Mouse (Mus musculus) brain, embryonic 14.5 days (tissue): ENCODE measurements around the gene Hsd11b2. TPM values are rescaled to one million over a fixed set of nuclear protein-coding genes. Genes with fewer than 3 reads are reported as not detected.
A peak's percentile ranks its signal among the peaks of the same experiment; 100 is the strongest.

Experiments used
- DNase-seq: peaks from one replicate; pipeline ENCODE4 v3.0.0-alpha.2; 2011; ENCODE audit warnings: low read depth
- CTCF ChIP-seq: fragments of 200-500 bp; IDR thresholded peaks from 2 replicates; pipeline ENCODE4 v1.5.1; 2012; ENCODE audit warnings: inconsistent platforms, mild to moderate bottlenecking, moderate library complexity, borderline replicate concordance; ENCODE audit not compliant: insufficient read depth, insufficient read length; ENCODE audit errors: extremely low read depth
- POLR2A ChIP-seq: fragments of 200-500 bp; IDR thresholded peaks from 2 replicates; pipeline ENCODE4 v1.6.1; 2012; ENCODE audit warnings: mild to moderate bottlenecking, inconsistent platforms, borderline replicate concordance; ENCODE audit not compliant: poor library complexity, insufficient read depth, insufficient read length, severe bottlenecking; ENCODE audit errors: extremely low read depth
- polyA plus RNA-seq: library from polyadenylated mRNA; depleted of rRNA; stranded (reverse); fragments of >200 nt; gene quantifications from 2 replicates; pipeline ENCODE4 v1.2.3, GENCODE M21; 2012

Gene Hsd11b2
- polyA plus RNA-seq, 1 experiment = 12.1 TPM

DNA sequence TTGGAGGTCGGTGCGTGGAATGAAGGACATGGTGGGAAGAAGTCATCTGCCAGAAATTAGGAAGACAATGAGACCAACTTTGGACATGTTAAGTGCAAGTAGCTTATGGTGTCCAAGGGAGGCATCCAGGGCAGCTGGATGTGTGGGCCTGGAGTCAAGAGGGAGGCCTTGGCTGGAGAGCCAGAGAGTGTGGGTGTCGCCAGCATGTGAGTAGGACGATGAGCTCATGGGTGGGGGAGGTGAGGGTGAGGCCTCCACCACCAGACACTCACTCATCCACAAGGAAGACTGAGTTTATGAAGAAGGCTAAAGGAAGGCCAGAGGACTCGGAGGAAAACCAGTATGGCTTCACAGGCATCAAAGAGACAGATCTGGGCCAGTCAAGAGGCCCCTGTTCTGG, 3.9 kb upstream of the Hsd11b2 start:
- TF ChIP-seq CTCF (no peak), POLR2A (no peak)
- DNase-seq = no peak

DNA sequence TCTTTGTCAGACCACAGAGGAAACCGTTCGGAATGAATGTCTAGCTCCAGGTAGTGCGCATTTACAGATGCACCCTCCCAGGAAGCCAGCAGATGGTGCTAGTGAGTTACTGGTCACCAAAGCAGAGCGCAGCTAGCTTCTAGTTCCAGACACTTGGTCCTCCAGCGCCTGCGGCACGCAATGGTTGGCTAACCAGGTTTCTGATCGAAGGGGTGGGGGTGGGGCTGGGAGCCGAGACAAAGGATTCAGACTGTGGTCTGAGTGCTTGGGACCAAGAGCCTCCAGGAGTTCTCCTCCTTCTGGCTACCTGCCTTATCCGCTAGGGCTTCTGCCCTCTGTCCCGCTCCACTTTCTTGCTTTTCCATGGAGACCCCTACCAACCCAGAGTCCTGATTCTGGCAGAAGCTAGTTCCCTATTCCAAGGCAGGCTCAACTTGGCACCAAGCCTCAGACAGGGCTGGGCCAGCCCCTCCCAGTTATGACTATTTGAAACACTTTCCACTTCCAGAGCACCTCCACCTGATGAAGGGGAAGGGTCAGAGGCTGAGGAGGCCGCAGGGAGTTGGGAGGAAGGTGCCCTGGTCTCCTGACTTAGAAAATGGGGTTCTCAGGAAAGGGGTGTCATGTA, 2.4 kb upstream of the Hsd11b2 start:
- DNase-seq = peak; percentile 87
- TF ChIP-seq CTCF (peak; percentile 87), POLR2A (no peak)

DNA sequence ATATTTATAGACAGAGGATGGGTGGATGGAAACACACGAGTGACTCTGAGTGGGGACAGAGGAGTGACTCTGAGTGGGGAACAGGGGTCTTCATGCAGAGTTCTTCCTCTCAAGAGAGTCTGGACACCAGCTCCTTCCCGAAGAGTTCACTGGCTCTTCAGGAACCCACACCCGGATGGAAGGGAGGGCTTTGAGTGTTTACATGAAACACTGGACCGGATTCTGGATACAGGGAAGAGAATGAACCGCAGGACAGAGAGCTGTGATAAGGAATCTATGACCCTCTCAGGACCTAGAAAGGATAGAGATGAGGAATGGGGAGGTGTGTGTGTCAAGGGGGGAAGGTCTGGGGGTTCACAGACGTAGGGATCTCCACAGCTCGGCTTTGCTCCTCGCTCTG, 1.2 kb upstream of the Hsd11b2 start:
- no peak for DNase-seq
- TF ChIP-seq CTCF = no peak
- no peak for TF ChIP-seq POLR2A

DNA sequence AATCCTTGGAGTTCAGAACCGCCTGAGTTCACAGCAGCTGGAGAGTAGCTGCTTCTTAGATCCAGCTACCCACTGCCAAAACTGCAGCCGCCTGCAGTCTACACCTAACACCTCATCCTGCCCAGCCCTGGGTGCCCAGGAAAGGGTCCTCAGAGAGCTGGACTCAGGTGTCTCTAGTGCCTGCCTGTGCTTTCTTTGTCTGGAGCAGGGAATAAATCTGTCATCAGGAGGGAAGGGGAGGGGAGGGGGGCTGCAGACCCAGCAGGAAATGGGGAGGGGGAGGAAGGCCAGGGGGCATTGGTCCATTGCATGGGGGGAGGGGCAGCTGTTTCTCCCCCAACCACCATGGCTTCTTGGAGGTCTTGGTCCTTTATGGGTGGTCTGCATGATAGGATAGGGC, 1.0 kb downstream of the Hsd11b2 start:
- DNase-seq = no peak
- TF ChIP-seq CTCF = no peak
- TF ChIP-seq POLR2A = no peak

DNA sequence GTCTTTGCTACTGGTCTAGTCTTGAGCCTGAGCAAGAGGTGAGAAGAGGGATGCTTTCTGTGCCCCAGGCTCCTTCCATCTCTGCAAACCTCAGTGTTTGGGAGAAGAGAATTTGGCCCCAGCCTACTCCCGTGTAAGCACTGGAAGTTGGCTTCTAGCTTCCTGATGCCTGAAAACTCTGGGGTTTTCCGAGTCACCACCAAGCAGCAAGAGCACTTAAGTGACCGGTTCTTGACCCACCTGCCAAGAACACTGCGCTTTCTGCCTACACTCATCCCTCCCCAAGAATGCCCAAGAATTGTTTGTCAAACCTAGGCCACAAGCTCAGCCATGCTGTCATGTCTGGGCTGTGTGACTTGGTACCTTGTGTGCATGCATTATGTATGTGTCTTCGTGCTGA, 2.0 kb downstream of the Hsd11b2 start:
- TF ChIP-seq POLR2A = no peak
- DNase-seq = no peak

GRCm38 (mm10) chr8:105521061-105521460, 2.5 kb downstream of the Hsd11b2 start:
- DNase-seq = peak; percentile 68
- TF ChIP-seq CTCF = no peak
- no peak for TF ChIP-seq POLR2A

GRCm38 (mm10) chr8:105521995-105522769, 3.6 kb downstream of the Hsd11b2 start:
- TF ChIP-seq POLR2A (no peak), CTCF (no peak)
- DNase-seq = no peak

DNA sequence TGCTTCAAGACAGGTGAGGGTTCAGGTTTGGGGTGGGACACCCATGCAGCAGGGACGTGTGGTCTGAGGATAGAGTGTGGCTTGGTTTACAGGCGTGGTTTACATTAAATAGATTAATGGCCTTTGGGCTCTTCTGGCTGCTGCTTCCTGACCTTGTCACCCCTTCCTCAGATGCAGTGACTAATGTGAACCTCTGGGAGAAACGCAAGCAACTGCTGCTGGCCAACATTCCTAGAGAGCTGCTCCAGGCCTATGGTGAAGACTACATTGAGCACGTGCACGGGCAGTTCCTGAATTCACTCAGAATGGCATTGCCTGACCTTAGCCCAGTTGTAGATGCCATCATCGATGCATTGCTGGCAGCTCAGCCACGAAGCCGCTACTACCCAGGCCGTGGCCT, 4.3 kb downstream of the Hsd11b2 start:
- TF ChIP-seq POLR2A (no peak), CTCF (no peak)
- DNase-seq = no peak

DNA sequence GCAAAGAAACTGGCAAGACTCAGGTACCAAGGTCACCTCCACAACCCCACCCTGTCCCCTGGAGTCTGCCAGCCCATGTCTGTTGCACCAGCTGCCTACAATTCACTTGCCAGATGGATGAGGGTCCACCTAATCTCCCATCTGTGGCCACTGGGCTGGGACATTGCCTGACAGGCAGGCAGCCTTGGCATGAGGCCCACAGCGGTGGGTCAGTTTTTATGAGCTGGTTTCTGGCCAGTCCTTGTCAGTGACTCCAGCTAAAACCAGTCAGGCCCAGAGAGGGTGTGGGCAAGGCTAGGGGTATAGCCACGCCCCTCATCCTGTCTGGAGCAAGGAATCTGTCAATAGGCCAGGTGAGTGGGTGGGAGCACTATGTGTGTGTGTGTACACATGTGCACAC, 8.6 kb downstream of the Hsd11b2 start:
- peak; percentile 19 for DNase-seq
- TF ChIP-seq POLR2A (no peak), CTCF (no peak)

GRCm38 (mm10) chr8:105528206-105528605, 9.7 kb downstream of the Hsd11b2 start:
- no peak for DNase-seq
- no peak for TF ChIP-seq CTCF
- no peak for TF ChIP-seq POLR2A

- no peak for DNase-seq
- TF ChIP-seq CTCF (no peak), POLR2A (no peak)
These were observed 10.7 kb downstream of the Hsd11b2 start for GRCm38 (mm10) chr8:105529271-105529670.

DNA sequence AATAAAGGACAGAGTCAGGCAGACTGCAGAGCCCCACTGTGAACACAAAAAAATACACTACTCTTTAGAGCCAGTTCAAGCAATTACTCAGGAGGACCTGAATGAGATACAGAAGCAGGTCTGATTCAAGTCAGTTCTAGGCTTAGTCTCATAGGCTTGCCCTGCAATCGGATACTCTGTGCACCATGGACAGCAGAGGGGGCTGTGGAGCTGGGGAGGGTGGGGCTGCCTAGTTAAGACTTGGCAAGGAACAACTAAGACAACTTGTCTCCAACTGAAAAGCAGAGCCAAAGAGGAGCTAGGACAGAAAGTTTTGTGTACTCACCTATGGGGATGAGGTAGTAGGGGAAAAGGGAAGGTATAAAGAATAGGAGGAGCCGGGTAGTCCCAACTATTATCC, 13.2 kb downstream of the Hsd11b2 start:
- TF ChIP-seq POLR2A (no peak), CTCF (peak; percentile 26; the same call in 1 of the 2 replicates)
- no peak for DNase-seq

DNA sequence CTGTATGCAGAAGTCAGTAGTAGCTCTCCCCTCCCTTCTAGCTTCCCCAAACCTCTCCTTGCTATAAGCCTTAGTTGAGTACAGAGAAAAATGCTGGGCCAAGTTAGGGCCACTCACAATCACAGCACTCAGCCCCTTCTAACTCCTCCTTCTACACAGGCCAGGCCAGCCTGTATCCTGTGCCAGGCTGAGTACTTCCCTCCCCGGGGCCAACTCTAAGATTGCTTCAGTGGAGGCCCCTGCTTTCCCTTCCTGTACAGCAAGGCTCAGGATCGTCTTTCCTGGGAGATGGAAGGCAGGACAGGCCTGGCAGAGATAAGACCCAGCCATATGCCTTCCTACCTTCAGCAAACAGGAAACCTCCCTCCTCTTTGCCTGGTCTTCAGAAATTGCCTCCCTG, 14.9 kb downstream of the Hsd11b2 start:
- DNase-seq = no peak
- TF ChIP-seq POLR2A (no peak), CTCF (no peak)

DNA sequence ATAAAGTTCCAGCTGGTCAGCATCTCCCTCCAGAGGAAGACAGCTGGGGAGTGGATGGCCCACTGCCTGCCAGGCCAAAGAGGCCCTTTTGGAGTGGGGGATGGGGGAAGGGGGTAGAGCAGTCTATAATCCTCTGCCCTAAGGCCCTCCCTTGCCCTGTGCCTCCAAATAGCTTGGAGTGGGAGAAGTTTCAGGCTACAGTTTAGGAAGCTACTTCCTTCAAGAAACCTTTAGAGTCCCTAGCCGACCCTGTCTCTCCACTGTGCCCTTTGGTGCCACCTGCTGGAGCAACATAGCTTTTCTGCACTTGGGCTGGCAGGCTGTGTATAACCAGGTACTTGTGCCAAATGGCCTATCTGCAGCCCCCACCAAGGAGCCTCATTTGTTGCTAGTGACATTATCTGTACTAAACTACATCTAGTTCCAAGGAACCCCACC, 15.4 kb downstream of the Hsd11b2 start:
- TF ChIP-seq CTCF (peak; percentile 80), POLR2A (no peak)
- peak; percentile 78 for DNase-seq
